ENCODE assay signal across 23 mouse cellular contexts in the genomic region with DNA sequence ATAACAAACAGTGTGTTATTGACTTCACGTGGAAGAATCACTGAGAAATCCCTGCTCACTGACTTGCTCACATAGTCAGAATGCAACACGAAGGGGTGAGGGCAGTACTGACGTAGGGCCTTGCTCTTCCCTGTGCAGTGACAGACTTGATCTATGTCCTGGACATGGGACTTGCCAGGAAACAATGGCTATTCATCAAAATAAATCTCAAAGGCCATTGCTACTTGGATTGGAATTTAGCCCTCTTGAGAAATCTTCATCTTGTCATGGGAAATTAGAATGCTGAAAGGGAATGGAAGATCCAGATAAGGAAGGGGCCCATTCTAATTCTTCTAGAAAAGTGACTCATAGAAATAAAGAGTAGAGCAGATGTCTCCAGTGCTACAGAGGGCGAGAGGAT.
"Had no signal": no experiment of that assay in that cellular context is flagged by ENCODE, and none has a peak within 500 bp of the region (broad histone marks: within the 10 kb centered on the region; RNA-seq: fewer than 3 reads in every experiment).

No protein-coding gene starts in this region.

- H3K27me3 ChIP-seq: heart, embryonic 12.5 days; hindbrain, embryonic 12.5 days; limb, embryonic 13.5 days; limb, embryonic 15.5 days; liver, embryonic 12.5 days had no signal

- H3K9me3 ChIP-seq: heart, embryonic 10.5 days; heart, embryonic 12.5 days; hindbrain, embryonic 10.5 days; hindbrain, embryonic 12.5 days; limb, embryonic 13.5 days; limb, embryonic 15.5 days; liver, embryonic 12.5 days had no signal

- H3K4me3 ChIP-seq: gastrocnemius, adult 2 months; heart, embryonic 10.5 days; heart, embryonic 12.5 days; hindbrain, embryonic 10.5 days; hindbrain, embryonic 12.5 days; limb, embryonic 13.5 days; limb, embryonic 15.5 days; liver, embryonic 12.5 days had no signal

- H3K27ac ChIP-seq: gastrocnemius, adult 2 months; heart, embryonic 10.5 days; hindbrain, embryonic 10.5 days; hindbrain, embryonic 12.5 days; hindbrain, embryonic 14.5 days; limb, embryonic 13.5 days; limb, embryonic 15.5 days; liver, embryonic 12.5 days; liver, embryonic 14.5 days had no signal

- H3K4me2 ChIP-seq: heart, embryonic 12.5 days; hindbrain, embryonic 12.5 days; hindbrain, embryonic 14.5 days; limb, embryonic 13.5 days; limb, embryonic 15.5 days; liver, embryonic 12.5 days had no signal

- DNase-seq: gastrocnemius, adult 2 months; gastrocnemius, postnatal 10 days; gastrocnemius, postnatal 25 days; heart, adult 18-20 months; heart, postnatal 10 days; heart, postnatal 4 days; kidney, adult 11 months; kidney, adult 8-10 months; kidney, postnatal 14 days; layer of hippocampus, adult 9-11 months; layer of hippocampus, postnatal 36 days; left cerebral cortex, postnatal 4 days had no signal

- H3K9ac ChIP-seq: heart, embryonic 12.5 days; hindbrain, embryonic 12.5 days; hindbrain, embryonic 14.5 days; limb, embryonic 13.5 days; limb, embryonic 15.5 days; liver, embryonic 12.5 days; liver, embryonic 14.5 days had no signal

- H3K36me3 ChIP-seq: heart, embryonic 10.5 days; heart, embryonic 12.5 days; hindbrain, embryonic 10.5 days; hindbrain, embryonic 12.5 days; limb, embryonic 13.5 days; limb, embryonic 15.5 days; liver, embryonic 12.5 days had no signal

- ATAC-seq: hindbrain, embryonic 16.5 days; intestine, embryonic 16.5 days; liver, embryonic 12.5 days had no signal

- H3K4me1 ChIP-seq: hindbrain, embryonic 12.5 days; limb, embryonic 15.5 days; liver, embryonic 12.5 days had no signal
